Mouse (Mus musculus) frontal cortex, postnatal 36 days (tissue): ENCODE data around the gene 1700030K09Rik.

Experiments used
- DNase-seq, 2 experiments: peaks; one replicate each; pipeline ENCODE4 v3.0.0; 2022; ENCODE audit warnings: low spot score in 2 of 2

1700030K09Rik gene

DNA sequence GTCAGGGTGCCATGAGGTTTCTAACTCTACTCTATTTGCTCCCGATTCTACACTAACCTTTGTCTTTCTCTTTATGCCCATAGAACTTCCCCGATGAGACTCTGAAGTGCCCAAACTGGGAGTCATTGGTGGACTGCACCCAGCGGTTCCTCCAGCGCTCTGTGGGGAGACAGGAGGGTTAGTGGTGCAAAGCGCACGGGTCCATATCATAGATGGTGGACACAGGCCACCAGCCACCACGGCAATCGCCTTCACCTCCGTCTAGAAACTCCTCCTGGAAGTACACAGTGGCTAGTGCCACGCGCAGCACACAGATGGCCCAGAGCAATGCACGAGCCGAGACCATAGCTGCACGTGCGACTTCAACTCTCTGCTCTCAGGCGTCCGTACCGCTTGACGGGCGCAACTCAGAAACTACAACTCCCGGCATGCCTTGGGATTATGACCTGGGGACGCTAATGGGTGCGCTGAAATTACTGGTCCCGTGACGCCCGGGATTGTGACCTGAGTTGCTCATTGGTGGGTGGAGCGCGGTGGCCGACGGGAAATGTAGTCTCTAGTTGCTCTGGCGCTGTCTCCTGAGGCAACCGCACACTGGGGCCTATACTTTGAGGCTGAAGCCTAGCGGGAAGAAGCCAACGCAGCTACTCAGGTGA lies at the start of gene 1700030K09Rik, which contains the start of gene Calr3:
TSS of gene 1700030K09Rik (plus strand) at position 543 of the 656 bp plus-strand sequence.
TSS of gene Calr3 (minus strand) at position 533 of the 656 bp plus-strand sequence.
- peak; percentile 98 to 99 for DNase-seq

GRCm38 (mm10) chr8:72401381-72401780 lies 42.3 kb upstream of the 1700030K09Rik start:
- no peak for DNase-seq

DNA sequence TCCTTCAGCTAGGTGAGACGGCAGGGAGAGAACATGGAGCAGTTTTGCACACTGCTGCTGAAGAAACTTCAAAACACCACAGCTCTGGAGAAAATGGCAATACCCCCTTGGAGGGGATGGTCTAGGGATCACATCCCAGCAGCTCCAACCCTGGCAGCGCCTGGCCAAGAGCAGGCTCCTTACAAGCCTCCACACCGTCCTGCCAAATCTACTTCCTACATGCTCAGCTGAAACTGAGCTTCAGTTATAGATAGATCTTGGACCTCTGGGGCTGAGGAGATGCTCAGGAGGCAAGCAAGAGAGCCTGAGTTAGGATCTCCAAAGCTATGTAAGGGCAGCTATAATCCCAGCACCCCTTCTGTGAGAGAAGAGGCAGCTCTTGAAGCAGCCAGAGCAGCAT lies 40.7 kb upstream of the 1700030K09Rik start:
- no peak for DNase-seq

GRCm38 (mm10) chr8:72407878-72408277 lies 35.8 kb upstream of the 1700030K09Rik start:
- DNase-seq: no peak

GRCm38 (mm10) chr8:72409443-72409842 lies 34.2 kb upstream of the 1700030K09Rik start:
- DNase-seq: no peak

DNA sequence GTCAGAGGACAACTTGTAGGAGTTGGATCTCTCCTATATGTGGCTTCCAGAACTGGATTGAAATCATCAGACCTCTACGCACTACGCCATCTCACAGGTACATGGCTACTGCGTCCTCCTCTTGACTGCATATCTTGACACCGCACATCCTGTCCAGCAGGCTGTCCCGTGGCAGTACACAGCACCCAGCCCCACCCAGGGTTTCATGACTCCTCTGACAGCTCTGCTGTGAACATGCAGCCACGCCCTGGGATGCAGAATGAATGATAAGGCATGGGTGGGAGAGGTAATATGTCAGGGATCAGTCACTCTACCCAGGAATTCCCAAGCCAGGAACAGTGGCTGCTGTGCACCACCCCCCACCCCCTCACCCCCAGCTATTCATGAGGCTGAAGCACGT lies 29.8 kb upstream of the 1700030K09Rik start:
- DNase-seq: no peak

GRCm38 (mm10) chr8:72415252-72415651 lies 28.4 kb upstream of the 1700030K09Rik start:
- no peak for DNase-seq

DNA sequence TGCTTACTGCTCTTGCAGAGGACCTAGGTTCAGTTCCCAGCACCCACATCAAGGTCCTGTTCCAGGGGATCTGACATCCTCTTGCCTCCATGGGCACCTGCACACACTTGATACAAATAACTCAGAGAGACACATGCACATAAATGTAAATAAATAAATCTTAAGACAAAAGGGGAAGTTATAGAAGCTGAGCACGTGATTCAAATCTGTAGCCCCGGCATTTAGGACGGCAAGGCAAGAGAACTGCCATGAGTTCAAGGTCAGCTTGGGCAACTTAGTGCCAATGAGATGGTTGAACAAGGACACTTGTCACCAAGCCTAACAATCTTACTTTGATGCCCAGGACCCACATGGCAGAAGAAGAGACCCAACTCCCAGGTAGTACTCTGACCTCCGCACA lies 25.6 kb upstream of the 1700030K09Rik start:
- DNase-seq: no peak

GRCm38 (mm10) chr8:72420571-72421361 lies 22.9 kb upstream of the 1700030K09Rik start:
- peak; percentile 21 to 40 for DNase-seq

GRCm38 (mm10) chr8:72421362-72422335 lies 22.0 kb upstream of the 1700030K09Rik start, which contains the start of gene Eps15l1:
Gene Eps15l1 (minus strand): TSS chr8:72421460.
- DNase-seq: peak; percentile 98 to 99

GRCm38 (mm10) chr8:72422926-72423325 lies 20.8 kb upstream of the 1700030K09Rik start:
- no peak for DNase-seq

DNA sequence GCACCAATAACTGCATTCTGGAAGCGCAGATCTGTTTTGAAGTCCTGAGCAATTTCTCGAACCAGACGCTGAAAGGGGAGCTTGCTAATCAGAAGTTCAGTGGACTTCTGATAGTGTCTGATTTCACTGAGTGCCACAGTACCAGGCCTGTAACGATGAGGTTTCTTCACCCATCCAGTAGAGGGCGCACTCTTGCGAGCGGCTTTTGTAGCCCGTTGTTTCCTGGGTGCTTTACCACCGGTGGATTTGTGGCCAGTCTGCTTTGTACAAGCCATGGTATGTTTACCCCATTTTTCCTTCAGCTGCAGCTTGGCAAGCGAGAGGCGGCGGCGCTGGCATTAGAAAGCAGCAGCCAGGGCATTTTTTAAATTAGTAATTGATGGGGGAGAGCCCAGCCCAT lies 14.0 kb upstream of the 1700030K09Rik start:
- DNase-seq: no peak

DNA sequence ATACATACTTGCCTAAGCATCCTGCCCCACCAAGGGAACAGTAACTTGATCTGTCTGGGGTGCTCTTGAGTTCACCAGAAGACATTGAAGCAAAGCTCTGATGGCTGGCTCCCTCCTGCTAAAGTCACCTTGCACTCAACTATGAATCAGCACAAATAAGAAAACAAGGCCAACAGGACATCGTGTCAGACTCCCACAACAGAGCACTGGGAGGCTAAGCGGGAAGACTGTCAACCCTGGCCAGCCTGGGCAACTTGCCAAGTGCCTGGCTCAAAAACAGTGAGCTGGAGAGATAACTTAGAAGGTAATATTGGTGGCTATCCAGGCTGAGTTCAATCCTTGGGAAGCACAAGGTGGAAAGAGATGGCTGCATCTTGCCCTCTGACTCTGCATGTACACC lies 8.7 kb upstream of the 1700030K09Rik start:
- no peak for DNase-seq

DNA sequence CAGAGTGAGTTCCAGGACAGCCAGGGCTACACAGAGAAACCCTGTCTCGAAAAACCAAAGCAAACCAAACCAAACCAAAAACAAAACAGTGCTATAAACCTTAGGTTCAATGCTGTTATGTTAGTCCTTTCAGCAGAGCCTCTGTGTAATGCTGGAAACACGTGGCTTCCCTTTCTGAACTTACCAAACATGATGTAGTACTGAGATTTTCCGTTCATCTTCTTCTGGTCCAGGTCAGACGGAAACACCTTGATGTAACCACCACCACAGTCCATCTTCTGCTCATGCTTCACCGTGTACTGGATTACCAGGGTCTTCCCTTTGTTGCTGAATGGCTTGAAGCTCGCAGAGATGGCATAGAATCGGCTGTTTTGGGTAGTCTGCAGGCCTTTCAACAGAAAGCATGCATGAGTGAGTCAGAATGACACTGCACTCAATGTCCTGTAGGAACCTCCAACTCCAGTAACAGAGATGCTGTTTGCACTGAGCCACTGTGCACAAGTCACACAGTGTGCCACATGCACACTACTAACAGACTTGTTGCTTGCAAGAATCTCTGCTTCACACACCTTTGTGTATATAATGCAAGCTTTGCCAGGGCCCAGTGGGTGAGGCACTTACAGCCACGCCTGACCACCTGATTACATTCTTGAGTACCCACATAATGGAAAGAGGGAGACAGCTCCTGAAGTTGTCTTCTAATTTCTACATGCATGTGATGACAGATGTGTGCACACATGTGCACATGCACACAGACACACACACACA lies 5.2 kb upstream of the 1700030K09Rik start:
- DNase-seq: no peak

GRCm38 (mm10) chr8:72443994-72444350 lies 292 bp downstream of the 1700030K09Rik start:
- no peak for DNase-seq

- no peak for DNase-seq
Measured at GRCm38 (mm10) chr8:72445071-72445470, 1.4 kb downstream of the 1700030K09Rik start.

DNA sequence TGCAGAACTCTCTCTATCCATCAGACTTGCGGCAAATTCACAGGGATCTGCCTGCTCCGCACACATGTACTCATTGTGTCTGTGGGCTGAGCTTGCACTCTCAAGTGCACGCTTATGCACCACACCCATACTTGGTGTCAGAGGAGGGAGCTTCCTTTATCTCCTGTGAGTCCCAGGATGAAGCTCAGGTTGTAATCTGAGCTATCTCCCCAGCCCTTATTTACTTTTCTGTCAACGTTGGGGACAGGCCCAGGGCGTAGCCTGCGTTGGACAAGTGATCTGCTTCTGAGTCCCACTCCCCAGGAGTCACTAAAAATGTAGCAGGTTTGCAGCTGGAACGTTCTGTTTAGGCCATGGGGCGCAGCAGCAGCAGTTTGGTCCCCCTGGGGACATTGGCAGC lies 7.8 kb downstream of the 1700030K09Rik start:
- no peak for DNase-seq

GRCm38 (mm10) chr8:72453904-72454303 lies 10.2 kb downstream of the 1700030K09Rik start:
- no peak for DNase-seq

GRCm38 (mm10) chr8:72455317-72455716 lies 11.6 kb downstream of the 1700030K09Rik start:
- no peak for DNase-seq

GRCm38 (mm10) chr8:72457806-72458205 lies 14.1 kb downstream of the 1700030K09Rik start:
- DNase-seq: no peak

GRCm38 (mm10) chr8:72458457-72458856 lies 14.8 kb downstream of the 1700030K09Rik start:
- DNase-seq: no peak
